Mouse (Mus musculus): ENCODE measurements around the gene Ctso. TPM values are rescaled to one million over a fixed set of nuclear protein-coding genes. Genes with fewer than 3 reads are reported as not detected.

Ctso gene
- total RNA-seq, 1 experiment = 0.49 TPM

DNA sequence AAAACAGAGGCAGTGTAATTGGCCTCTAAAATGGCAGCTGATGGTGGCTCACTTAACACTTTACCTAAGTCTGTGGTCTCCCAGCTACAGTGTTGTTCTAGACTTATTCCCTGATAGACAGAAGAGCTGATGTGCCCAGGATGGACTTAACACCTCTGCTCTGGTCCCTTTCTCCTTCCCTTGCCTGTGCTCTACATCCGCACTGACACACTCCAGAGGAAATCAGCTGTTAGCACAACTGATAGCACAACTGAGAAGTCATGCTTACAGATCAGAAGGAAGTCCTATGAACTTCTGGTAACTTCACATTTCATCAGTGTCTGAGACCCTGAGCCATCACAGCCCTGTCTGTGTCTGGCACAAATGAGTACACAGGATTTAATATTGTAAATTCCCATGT lies 3.3 kb upstream of the Ctso start:
- no peak overlapping the region for H3K9ac ChIP-seq (ENCODE audit: insufficient read depth, low read depth, low read length, poor library complexity, severe bottlenecking)
- H3K27ac ChIP-seq (ENCODE audit: insufficient read depth, low read depth, low read length, poor library complexity, severe bottlenecking) = no peak overlapping the region
- no peaks in the 10 kb centered on the region for H3K4me1 ChIP-seq (ENCODE audit: control insufficient read depth in 2 of 2, insufficient read depth in 2 of 2, low read length in 2 of 2, poor library complexity in 1 of 2)
- H3K36me3 ChIP-seq (ENCODE audit: control insufficient read depth, insufficient read depth, low read length, poor library complexity, severe bottlenecking) = no peaks in the 10 kb centered on the region
- H3K9me3 ChIP-seq (ENCODE audit: control insufficient read depth, insufficient read depth, low read depth, low read length) = no peaks in the 10 kb centered on the region
- in situ Hi-C loops (cut with MboI; ENCODE audit: low sequenced_read_pairs in 2 of 2, unreplicated experiment in 2 of 2) = no loop called here
- TF ChIP-seq CHD2 (IDR thresholded peaks at IDR 0.05; ENCODE audit: low read depth, low read length) = no peak
- no peak overlapping the region for H3K4me3 ChIP-seq (ENCODE audit: insufficient read depth in 1 of 2, low read depth in 1 of 2, low read length in 2 of 2, poor library complexity in 1 of 2, severe bottlenecking in 1 of 2)
- DNase-seq (ENCODE audit: low read depth, low spot score) = no peak

DNA sequence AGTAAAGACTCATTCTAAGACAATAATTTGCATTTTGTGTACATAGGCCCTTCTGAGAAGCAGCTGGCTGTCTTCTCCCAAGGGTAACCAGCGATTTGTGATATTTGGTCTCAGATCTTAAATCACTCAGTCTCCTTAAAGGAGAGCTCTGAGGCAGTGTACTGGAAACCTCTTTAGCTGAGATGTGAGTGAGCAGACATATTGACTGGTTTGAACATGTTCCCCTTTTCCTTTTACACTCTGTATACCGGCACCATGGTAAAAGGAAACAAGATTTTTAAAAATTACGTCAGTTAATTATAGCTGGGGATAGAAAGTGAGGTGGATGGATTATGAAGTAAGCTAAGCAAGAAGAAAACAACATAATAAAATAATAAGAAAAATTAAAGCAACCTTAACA lies 706 bp upstream of the Ctso start:
- TF ChIP-seq CHD2 (IDR thresholded peaks at IDR 0.05; ENCODE audit: low read depth, low read length) = no peak
- TF ChIP-seq MAFK (IDR thresholded peaks at IDR 0.05; ENCODE audit: insufficient read depth, low read depth, low read length) = no peak
- TF ChIP-seq HCFC1 (IDR thresholded peaks at IDR 0.05; ENCODE audit: borderline replicate concordance, insufficient read depth, low read length) = no peak
- TF ChIP-seq ZNF384 (IDR thresholded peaks at IDR 0.05; ENCODE audit: low read depth, low read length) = no peak
- TF ChIP-seq ZC3H11A (IDR thresholded peaks at IDR 0.05; ENCODE audit: borderline replicate concordance, low read depth, low read length) = no peak
- no peak overlapping the region for H3K4me3 ChIP-seq (ENCODE audit: insufficient read depth in 1 of 2, low read depth in 1 of 2, low read length in 2 of 2, poor library complexity in 1 of 2, severe bottlenecking in 1 of 2)
- no peak overlapping the region for H3K27ac ChIP-seq (ENCODE audit: insufficient read depth, low read depth, low read length, poor library complexity, severe bottlenecking)
- no peak overlapping the region for H3K9ac ChIP-seq (ENCODE audit: insufficient read depth, low read depth, low read length, poor library complexity, severe bottlenecking)
- DNase-seq (ENCODE audit: low read depth, low spot score) = no peak
- no peaks in the 10 kb centered on the region for H3K4me1 ChIP-seq (ENCODE audit: control insufficient read depth in 2 of 2, insufficient read depth in 2 of 2, low read length in 2 of 2, poor library complexity in 1 of 2)
- H3K36me3 ChIP-seq (ENCODE audit: control insufficient read depth, insufficient read depth, low read length, poor library complexity, severe bottlenecking) = no peaks in the 10 kb centered on the region
- in situ Hi-C loops (cut with MboI; ENCODE audit: low sequenced_read_pairs in 2 of 2, unreplicated experiment in 2 of 2) = no loop called here
- no peaks in the 10 kb centered on the region for H3K9me3 ChIP-seq (ENCODE audit: control insufficient read depth, insufficient read depth, low read depth, low read length)

DNA sequence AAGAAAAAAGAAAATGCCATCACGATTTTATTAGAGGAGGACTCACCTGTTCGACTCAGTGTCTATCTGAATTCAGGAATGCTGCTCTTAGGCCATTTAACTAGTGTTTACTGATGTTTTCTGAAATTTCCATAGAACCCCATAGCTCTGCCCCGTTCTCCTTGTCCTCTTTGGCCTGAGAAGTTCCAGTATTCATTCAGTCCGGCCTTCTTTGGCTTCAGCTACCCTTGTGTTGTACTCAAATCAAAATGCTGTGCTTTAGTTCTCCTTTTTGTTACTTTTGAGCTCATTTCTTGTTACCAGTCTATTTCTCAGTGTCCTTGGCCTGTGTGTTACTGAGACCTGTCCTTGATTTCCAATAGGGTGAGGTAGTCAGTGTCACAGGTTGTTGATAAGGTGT lies 947 bp downstream of the Ctso start:
- no peak for DNase-seq (ENCODE audit: low read depth, low spot score)
- in situ Hi-C loops (cut with MboI; ENCODE audit: low sequenced_read_pairs in 2 of 2, unreplicated experiment in 2 of 2) = no loop called here
- no peak overlapping the region for H3K9ac ChIP-seq (ENCODE audit: insufficient read depth, low read depth, low read length, poor library complexity, severe bottlenecking)
- no peak overlapping the region for H3K4me3 ChIP-seq (ENCODE audit: insufficient read depth in 1 of 2, low read depth in 1 of 2, low read length in 2 of 2, poor library complexity in 1 of 2, severe bottlenecking in 1 of 2)
- H3K27ac ChIP-seq (ENCODE audit: insufficient read depth, low read depth, low read length, poor library complexity, severe bottlenecking) = no peak overlapping the region
- H3K9me3 ChIP-seq (ENCODE audit: control insufficient read depth, insufficient read depth, low read depth, low read length) = no peaks in the 10 kb centered on the region
- no peaks in the 10 kb centered on the region for H3K36me3 ChIP-seq (ENCODE audit: control insufficient read depth, insufficient read depth, low read length, poor library complexity, severe bottlenecking)
- H3K4me1 ChIP-seq (ENCODE audit: control insufficient read depth in 2 of 2, insufficient read depth in 2 of 2, low read length in 2 of 2, poor library complexity in 1 of 2) = no peaks in the 10 kb centered on the region
- TF ChIP-seq MAFK (IDR thresholded peaks at IDR 0.05; ENCODE audit: insufficient read depth, low read depth, low read length) (no peak), CHD2 (IDR thresholded peaks at IDR 0.05; ENCODE audit: low read depth, low read length) (no peak), HCFC1 (IDR thresholded peaks at IDR 0.05; ENCODE audit: borderline replicate concordance, insufficient read depth, low read length) (no peak), ZNF384 (IDR thresholded peaks at IDR 0.05; ENCODE audit: low read depth, low read length) (no peak), ZC3H11A (IDR thresholded peaks at IDR 0.05; ENCODE audit: borderline replicate concordance, low read depth, low read length) (no peak)

DNA sequence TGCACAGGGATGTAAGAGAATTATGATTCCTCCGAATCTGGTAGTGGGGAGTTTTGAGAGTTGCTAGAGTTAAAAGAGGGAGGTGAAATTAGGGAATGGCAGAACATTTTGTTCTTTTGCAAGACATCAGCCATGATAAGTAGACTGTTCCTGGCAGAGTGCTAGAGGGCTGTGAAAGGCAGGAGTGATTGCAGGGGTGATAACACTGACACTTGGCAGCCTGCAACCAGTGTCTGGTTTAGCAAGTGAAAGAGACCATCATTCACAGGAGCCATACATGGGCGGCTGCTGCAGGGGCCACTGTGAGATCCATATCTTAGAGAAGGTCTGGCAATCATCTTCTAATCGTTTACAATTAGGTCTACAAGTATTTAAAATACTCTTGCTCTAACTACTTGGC lies 6.5 kb downstream of the Ctso start:
- no peak for DNase-seq (ENCODE audit: low read depth, low spot score)
- TF ChIP-seq ZNF384 (IDR thresholded peaks at IDR 0.05; ENCODE audit: low read depth, low read length) = no peak
- TF ChIP-seq MAFK (IDR thresholded peaks at IDR 0.05; ENCODE audit: insufficient read depth, low read depth, low read length) = no peak
- TF ChIP-seq ZC3H11A (IDR thresholded peaks at IDR 0.05; ENCODE audit: borderline replicate concordance, low read depth, low read length) = no peak
- TF ChIP-seq CHD2 (IDR thresholded peaks at IDR 0.05; ENCODE audit: low read depth, low read length) = no peak
- TF ChIP-seq HCFC1 (IDR thresholded peaks at IDR 0.05; ENCODE audit: borderline replicate concordance, insufficient read depth, low read length) = no peak
- Histone ChIP-seq H3K4me3 (ENCODE audit: insufficient read depth in 1 of 2, low read depth in 1 of 2, low read length in 2 of 2, poor library complexity in 1 of 2, severe bottlenecking in 1 of 2) (no peak overlapping the region), H3K9ac (ENCODE audit: insufficient read depth, low read depth, low read length, poor library complexity, severe bottlenecking) (no peak overlapping the region), H3K4me1 (ENCODE audit: control insufficient read depth in 2 of 2, insufficient read depth in 2 of 2, low read length in 2 of 2, poor library complexity in 1 of 2) (no peaks in the 10 kb centered on the region), H3K27ac (ENCODE audit: insufficient read depth, low read depth, low read length, poor library complexity, severe bottlenecking) (no peak overlapping the region), H3K36me3 (ENCODE audit: control insufficient read depth, insufficient read depth, low read length, poor library complexity, severe bottlenecking) (no peaks in the 10 kb centered on the region), H3K9me3 (ENCODE audit: control insufficient read depth, insufficient read depth, low read depth, low read length) (no peaks in the 10 kb centered on the region)
- in situ Hi-C loops (cut with MboI; ENCODE audit: low sequenced_read_pairs in 2 of 2, unreplicated experiment in 2 of 2) = no loop called here

DNA sequence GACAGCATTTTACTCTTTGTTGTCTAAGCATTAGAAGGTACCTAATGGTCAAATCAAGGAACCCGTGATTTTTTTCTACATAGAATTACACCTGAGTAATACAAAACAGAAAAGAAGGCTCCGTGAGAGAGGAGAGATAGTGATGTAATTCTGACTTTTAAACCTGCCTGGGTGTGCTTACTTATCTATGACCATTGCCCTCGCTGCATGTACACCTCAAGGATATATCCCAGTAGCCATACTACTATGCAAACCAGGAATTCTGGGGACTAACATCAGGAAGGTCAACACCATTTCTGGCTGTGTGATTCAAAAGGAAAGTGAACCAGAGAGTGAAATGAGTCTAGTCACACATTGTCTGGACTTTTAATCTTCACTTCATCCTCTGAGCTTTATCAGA lies 9.9 kb downstream of the Ctso start:
- no peak overlapping the region for H3K27ac ChIP-seq (ENCODE audit: insufficient read depth, low read depth, low read length, poor library complexity, severe bottlenecking)
- H3K9me3 ChIP-seq (ENCODE audit: control insufficient read depth, insufficient read depth, low read depth, low read length) = no peaks in the 10 kb centered on the region
- DNase-seq (ENCODE audit: low read depth, low spot score) = no peak
- H3K36me3 ChIP-seq (ENCODE audit: control insufficient read depth, insufficient read depth, low read length, poor library complexity, severe bottlenecking) = no peaks in the 10 kb centered on the region
- H3K9ac ChIP-seq (ENCODE audit: insufficient read depth, low read depth, low read length, poor library complexity, severe bottlenecking) = no peak overlapping the region
- H3K4me3 ChIP-seq (ENCODE audit: insufficient read depth in 1 of 2, low read depth in 1 of 2, low read length in 2 of 2, poor library complexity in 1 of 2, severe bottlenecking in 1 of 2) = no peak overlapping the region
- in situ Hi-C loops (cut with MboI; ENCODE audit: low sequenced_read_pairs in 2 of 2, unreplicated experiment in 2 of 2) = no loop called here
- no peak for TF ChIP-seq ZNF384 (IDR thresholded peaks at IDR 0.05; ENCODE audit: low read depth, low read length)
- no peak for TF ChIP-seq MAFK (IDR thresholded peaks at IDR 0.05; ENCODE audit: insufficient read depth, low read depth, low read length)
- TF ChIP-seq CHD2 (IDR thresholded peaks at IDR 0.05; ENCODE audit: low read depth, low read length) = no peak
- TF ChIP-seq ZC3H11A (IDR thresholded peaks at IDR 0.05; ENCODE audit: borderline replicate concordance, low read depth, low read length) = no peak
- no peak for TF ChIP-seq HCFC1 (IDR thresholded peaks at IDR 0.05; ENCODE audit: borderline replicate concordance, insufficient read depth, low read length)
- H3K4me1 ChIP-seq (ENCODE audit: control insufficient read depth in 2 of 2, insufficient read depth in 2 of 2, low read length in 2 of 2, poor library complexity in 1 of 2) = no peaks in the 10 kb centered on the region

All from ES-E14 (cell line).